Mouse (Mus musculus): ENCODE results near the gene Cep170b. TPM values are rescaled to one million over a fixed set of nuclear protein-coding genes. Genes with fewer than 3 reads are reported as not detected.

The Cep170b gene
- 9.5 and 9.6 TPM in 2 replicates for polyA plus RNA-seq (2014; fragmentation: Nextera tagmentation; extraction: Ambion mirVana)

DNA sequence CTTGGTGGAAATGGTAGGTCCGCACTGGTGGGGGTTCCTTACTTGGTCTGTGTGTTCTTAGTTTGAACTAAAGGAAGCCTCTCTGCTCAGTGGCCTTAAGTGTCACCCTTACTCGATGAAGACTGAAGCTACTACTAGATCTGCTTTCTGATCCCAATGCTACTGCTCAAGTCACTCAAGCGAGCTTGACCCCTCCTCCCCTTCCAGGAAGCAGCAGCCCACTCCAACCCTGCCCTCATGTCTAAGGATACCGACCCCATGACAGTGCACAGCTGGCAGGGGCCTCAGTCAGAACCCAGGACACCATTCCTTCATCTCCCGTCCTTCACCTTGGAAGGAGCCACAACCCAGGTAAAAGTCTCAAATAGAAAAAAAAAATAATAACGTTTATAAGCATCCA lies at the start of gene Cep170b:
Gene Cep170b, plus strand, starts transcription at position 240 of the 400 bp plus-strand sequence.
- Histone ChIP-seq H3K4me3 (ENCODE audit: low read depth, low read length) (peak within 1 kb of the TSS; percentile 64), H3K27ac (replicated peaks; ENCODE audit: low read depth, low read length) (no peak within 1 kb of the TSS), H3K36me3 (ENCODE audit: control insufficient read depth, insufficient read depth, low read length) (no peaks in the 10 kb centered on the region), H3K27me3 (ENCODE audit: control insufficient read depth, insufficient read depth, low read length) (peaks cover 6% of the 10 kb centered on the region; the same call in 1 of the 2 replicates), H3K9me3 (ENCODE audit: control insufficient read depth, low read length) (no peaks in the 10 kb centered on the region), H3K4me1 (ENCODE audit: control insufficient read depth, insufficient read depth, low read length) (peaks cover 7% of the 10 kb centered on the region; the same call in 1 of the 2 replicates), H3K9ac (ENCODE audit: low read length) (peak within 1 kb of the TSS; percentile 73; the same call in 1 of the 2 replicates), H3K4me2 (ENCODE audit: low read depth, severe bottlenecking) (peak within 1 kb of the TSS; percentile 92)
- DNase-seq (ENCODE audit: low spot score): no peak
- WGBS: 68% methylated on average over 6 of the region's 6 CpGs
- ATAC-seq (ENCODE audit: insufficient number of reproducible peaks, low FRiP score, low TSS enrichment, low read depth): no peak

DNA sequence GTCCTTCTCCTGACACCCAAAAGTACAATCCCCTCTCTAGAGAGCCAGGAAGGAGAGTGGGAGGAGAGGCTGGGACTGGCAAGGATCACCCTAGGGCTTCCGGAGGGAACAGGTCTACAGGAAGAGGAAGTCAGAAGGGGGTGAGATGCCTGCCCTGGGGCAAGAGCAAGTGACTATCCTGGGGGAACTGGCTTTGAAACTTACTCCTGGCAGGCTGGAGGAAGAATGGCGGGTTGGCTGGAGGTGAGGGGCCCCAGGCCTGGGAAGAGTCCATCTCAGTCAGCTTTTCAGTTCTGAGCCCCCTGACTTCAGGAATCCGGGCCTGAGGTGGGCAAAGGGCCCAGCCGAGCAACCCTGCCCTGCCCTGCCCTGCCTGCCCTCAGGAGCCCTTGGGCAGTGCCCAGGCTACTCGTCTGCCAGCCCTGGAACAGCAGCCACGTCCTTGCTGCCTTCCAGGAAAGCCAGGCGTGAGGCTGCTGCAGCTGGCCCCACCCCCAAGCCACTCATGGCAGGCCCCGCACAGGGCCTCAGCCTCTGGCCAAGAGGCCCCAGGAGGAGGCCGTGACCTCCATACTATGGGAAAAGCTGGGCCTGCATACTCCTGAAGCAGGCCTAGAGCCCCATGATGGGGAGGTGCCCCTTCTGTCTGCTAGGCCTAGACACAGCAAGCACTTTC lies 49.4 kb upstream of the Cep170b start:
- 0 out of 2 replicates have a peak overlapping the region, but pooled peaks have one; percentile 26 for H3K27ac ChIP-seq (replicated peaks; ENCODE audit: low read depth, low read length)
- DNase-seq (ENCODE audit: low spot score) (no peak), ATAC-seq (ENCODE audit: insufficient number of reproducible peaks, low FRiP score, low TSS enrichment, low read depth) (no peak)
- no peaks in the 10 kb centered on the region for H3K9me3 ChIP-seq (ENCODE audit: control insufficient read depth, low read length)
- H3K27me3 ChIP-seq (ENCODE audit: control insufficient read depth, insufficient read depth, low read length): no peaks in the 10 kb centered on the region
- H3K36me3 ChIP-seq (ENCODE audit: control insufficient read depth, insufficient read depth, low read length): peaks cover 24% of the 10 kb centered on the region
- H3K9ac ChIP-seq (ENCODE audit: low read length): 0 out of 2 replicates have a peak overlapping the region, but pooled peaks have one; percentile 8
- peaks cover 32% of the 10 kb centered on the region for H3K4me1 ChIP-seq (ENCODE audit: control insufficient read depth, insufficient read depth, low read length)
- 0 out of 2 replicates have a peak overlapping the region, but pooled peaks have one; percentile 1 for H3K4me3 ChIP-seq (ENCODE audit: low read depth, low read length)
- WGBS: 37% methylated on average over 7 of the region's 9 CpGs
- H3K4me2 ChIP-seq (ENCODE audit: low read depth, severe bottlenecking): no peak overlapping the region

DNA sequence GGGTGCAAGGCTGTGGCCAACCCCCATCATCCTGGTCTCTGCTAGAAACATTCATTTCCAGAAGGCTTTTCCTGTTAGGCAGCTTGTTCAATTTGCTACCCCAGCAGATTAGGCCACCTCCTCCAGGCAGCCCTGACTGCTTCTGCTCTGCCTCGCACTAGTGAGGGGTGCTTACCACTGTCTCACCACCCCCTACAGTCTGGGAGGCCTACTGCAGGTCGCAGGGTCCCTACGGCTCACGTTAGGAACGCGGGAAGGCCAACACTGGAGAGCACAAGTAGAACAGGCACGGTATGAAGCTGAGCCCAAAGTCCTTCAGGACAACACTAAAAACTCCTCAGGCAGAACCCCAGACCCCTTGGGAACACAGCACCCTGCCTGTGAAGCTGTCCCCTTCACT lies 48.4 kb upstream of the Cep170b start:
- Histone ChIP-seq H3K27ac (replicated peaks; ENCODE audit: low read depth, low read length) (no peak overlapping the region), H3K9me3 (ENCODE audit: control insufficient read depth, low read length) (no peaks in the 10 kb centered on the region), H3K9ac (ENCODE audit: low read length) (no peak overlapping the region), H3K4me2 (ENCODE audit: low read depth, severe bottlenecking) (peak overlapping the region; percentile 88; the same call in 1 of the 2 replicates), H3K36me3 (ENCODE audit: control insufficient read depth, insufficient read depth, low read length) (peaks cover 23% of the 10 kb centered on the region), H3K4me1 (ENCODE audit: control insufficient read depth, insufficient read depth, low read length) (peaks cover 32% of the 10 kb centered on the region), H3K27me3 (ENCODE audit: control insufficient read depth, insufficient read depth, low read length) (no peaks in the 10 kb centered on the region), H3K4me3 (ENCODE audit: low read depth, low read length) (peak overlapping the region; percentile 10; the same call in 1 of the 2 replicates)
- ATAC-seq (ENCODE audit: insufficient number of reproducible peaks, low FRiP score, low TSS enrichment, low read depth) (no peak), DNase-seq (ENCODE audit: low spot score) (no peak)
- WGBS: 74% methylated on average over 7 of the region's 7 CpGs

DNA sequence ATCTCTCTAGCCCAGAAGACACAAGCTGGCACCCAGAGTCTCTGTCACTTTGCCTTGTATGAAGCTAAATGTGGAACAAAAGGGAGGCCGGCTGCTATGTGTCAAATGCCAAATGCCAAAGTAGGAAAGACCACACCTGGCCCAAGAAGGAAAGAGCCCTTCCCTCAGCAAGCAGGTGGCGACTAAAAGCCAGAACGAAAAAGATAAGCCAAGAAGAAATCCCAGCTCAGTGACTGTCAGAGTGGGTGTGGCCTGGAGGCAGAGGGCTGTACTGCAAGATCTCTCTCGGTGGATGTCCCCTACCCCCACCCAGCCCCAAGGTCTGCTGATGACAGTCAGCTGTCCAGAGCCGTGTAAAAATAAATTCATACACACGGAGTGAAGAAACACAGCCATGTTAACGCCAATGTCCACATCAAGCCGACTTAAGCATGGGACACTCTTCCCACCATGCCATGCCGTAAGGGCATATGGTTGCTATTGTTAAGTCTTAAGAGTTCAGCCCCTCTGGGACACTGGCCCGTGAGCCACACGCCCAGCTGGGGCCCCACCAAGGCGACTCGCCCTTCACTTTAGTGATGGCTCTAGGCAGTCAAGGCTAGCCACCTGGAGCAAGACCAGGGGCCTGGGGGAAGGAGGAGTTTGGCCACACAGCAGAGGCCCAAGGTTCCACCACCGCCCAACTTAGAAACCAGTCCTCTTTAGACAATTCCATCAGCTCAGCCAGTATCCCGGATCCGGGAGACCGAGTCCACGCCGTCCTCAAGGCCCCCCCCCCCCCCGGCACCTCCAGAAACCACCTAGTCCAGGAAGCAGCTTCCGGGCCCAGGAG lies 47.3 kb upstream of the Cep170b start:
- Histone ChIP-seq H3K27me3 (ENCODE audit: control insufficient read depth, insufficient read depth, low read length) (peaks cover 10% of the 10 kb centered on the region), H3K4me3 (ENCODE audit: low read depth, low read length) (peak overlapping the region; percentile 92), H3K9me3 (ENCODE audit: control insufficient read depth, low read length) (no peaks in the 10 kb centered on the region), H3K4me2 (ENCODE audit: low read depth, severe bottlenecking) (peak overlapping the region; percentile 88), H3K4me1 (ENCODE audit: control insufficient read depth, insufficient read depth, low read length) (peaks cover 32% of the 10 kb centered on the region), H3K9ac (ENCODE audit: low read length) (peak overlapping the region; percentile 99), H3K36me3 (ENCODE audit: control insufficient read depth, insufficient read depth, low read length) (peaks cover 18% of the 10 kb centered on the region), H3K27ac (replicated peaks; ENCODE audit: low read depth, low read length) (peak overlapping the region; percentile 85)
- 13% methylated on average over 21 of the region's 21 CpGs for WGBS
- peak; percentile 7; the same call in 1 of the 2 replicates for ATAC-seq (ENCODE audit: insufficient number of reproducible peaks, low FRiP score, low TSS enrichment, low read depth)
- peak; percentile 52 for DNase-seq (ENCODE audit: low spot score)

DNA sequence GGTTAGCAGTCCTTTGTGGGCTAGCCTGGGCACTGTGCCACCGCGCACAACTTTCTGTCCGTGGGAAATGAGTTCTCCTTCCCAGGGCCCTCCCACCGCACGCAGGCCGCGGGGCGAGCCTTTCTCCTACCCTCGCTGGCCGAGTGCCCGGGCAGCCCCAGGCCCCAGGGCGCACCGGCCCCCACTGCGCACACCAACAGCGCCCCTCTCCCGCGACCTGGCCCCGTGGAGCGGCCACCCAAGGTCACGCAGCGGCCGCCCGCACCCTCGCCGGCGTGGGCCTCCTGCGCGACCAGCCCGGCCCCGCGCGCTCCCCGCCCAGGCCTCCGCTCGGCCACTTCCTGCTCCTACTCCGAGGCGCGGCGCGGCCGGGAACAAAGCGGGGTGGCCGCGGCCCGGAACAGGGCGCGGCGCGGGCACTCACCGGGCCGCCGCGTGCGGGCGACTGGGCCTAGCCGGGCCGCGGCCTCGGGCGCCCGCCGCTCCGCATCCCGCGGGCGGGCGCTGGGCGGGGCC lies 46.6 kb upstream of the Cep170b start:
- H3K4me3 ChIP-seq (ENCODE audit: low read depth, low read length): peak overlapping the region; percentile 92
- H3K9ac ChIP-seq (ENCODE audit: low read length): peak overlapping the region; percentile 99
- WGBS: under 1% methylated on average over 68 of the region's 68 CpGs
- H3K36me3 ChIP-seq (ENCODE audit: control insufficient read depth, insufficient read depth, low read length): peaks cover 14% of the 10 kb centered on the region
- peak overlapping the region; percentile 85 for H3K27ac ChIP-seq (replicated peaks; ENCODE audit: low read depth, low read length)
- peak overlapping the region; percentile 88 for H3K4me2 ChIP-seq (ENCODE audit: low read depth, severe bottlenecking)
- no peaks in the 10 kb centered on the region for H3K9me3 ChIP-seq (ENCODE audit: control insufficient read depth, low read length)
- ATAC-seq (ENCODE audit: insufficient number of reproducible peaks, low FRiP score, low TSS enrichment, low read depth): 0 out of 2 replicates have a peak, but pooled peaks have one; percentile 18
- peaks cover 11% of the 10 kb centered on the region for H3K27me3 ChIP-seq (ENCODE audit: control insufficient read depth, insufficient read depth, low read length)
- peaks cover 32% of the 10 kb centered on the region for H3K4me1 ChIP-seq (ENCODE audit: control insufficient read depth, insufficient read depth, low read length)
- DNase-seq (ENCODE audit: low spot score): peak; percentile 60

DNA sequence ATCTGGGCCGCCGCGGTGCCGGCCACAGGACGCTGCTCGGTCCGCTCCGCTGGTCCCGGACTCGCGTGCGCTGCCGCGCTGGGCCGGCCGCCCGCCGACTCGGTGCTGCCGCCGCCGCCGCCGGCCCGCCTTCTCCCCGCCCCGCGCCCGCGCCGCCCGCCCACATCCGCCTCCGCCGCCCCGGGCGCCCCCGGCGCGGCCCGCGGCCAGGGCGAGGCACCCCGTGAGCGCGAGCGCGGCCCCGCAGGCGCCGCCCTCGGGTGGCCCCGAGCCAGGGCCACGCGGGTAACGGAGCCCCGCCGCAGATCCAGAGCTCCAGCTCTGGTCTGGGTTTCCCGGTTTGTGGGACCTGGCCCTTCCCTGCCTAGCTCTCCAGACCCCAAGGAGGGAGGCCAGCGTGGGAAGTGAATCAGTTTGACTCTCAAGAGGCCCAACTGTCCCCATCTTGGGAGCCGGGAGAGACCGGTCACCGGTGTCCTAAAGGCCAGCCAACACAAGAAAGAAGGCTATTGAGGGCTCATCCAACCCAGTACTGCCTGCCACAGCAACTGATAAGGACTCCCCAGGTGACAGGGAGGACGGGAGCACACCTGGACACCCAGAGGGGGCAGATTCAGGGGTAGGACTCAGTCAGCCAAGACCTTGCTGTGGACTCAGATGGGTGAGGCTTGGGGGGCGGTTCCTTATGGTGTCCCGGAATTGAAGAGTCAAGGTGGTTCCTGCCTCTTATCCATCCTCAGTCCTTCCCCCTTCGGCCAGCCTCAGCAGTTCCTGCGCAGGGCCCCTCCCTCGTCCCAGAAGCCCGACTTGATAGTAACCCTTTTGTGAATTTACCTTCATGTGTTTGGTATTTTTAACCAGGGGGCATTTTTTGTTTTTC lies 45.9 kb upstream of the Cep170b start, which contains the start of gene Akt1:
Gene Akt1, minus strand, starts transcription at position 753 of the 880 bp plus-strand sequence.
- Histone ChIP-seq H3K4me3 (ENCODE audit: low read depth, low read length) (peak within 1 kb of the TSS; percentile 92), H3K36me3 (ENCODE audit: control insufficient read depth, insufficient read depth, low read length) (peaks cover 10% of the 10 kb centered on the region), H3K9me3 (ENCODE audit: control insufficient read depth, low read length) (no peaks in the 10 kb centered on the region), H3K9ac (ENCODE audit: low read length) (peak within 1 kb of the TSS; percentile 99), H3K4me1 (ENCODE audit: control insufficient read depth, insufficient read depth, low read length) (peaks cover 34% of the 10 kb centered on the region), H3K27ac (replicated peaks; ENCODE audit: low read depth, low read length) (peak within 1 kb of the TSS; percentile 85), H3K4me2 (ENCODE audit: low read depth, severe bottlenecking) (peak within 1 kb of the TSS; percentile 88), H3K27me3 (ENCODE audit: control insufficient read depth, insufficient read depth, low read length) (peaks cover 17% of the 10 kb centered on the region)
- DNase-seq (ENCODE audit: low spot score): peak; percentile 71
- 0 out of 2 replicates have a peak, but pooled peaks have one; percentile 8 for ATAC-seq (ENCODE audit: insufficient number of reproducible peaks, low FRiP score, low TSS enrichment, low read depth)
- under 1% methylated on average over 50 of the region's 70 CpGs for WGBS

DNA sequence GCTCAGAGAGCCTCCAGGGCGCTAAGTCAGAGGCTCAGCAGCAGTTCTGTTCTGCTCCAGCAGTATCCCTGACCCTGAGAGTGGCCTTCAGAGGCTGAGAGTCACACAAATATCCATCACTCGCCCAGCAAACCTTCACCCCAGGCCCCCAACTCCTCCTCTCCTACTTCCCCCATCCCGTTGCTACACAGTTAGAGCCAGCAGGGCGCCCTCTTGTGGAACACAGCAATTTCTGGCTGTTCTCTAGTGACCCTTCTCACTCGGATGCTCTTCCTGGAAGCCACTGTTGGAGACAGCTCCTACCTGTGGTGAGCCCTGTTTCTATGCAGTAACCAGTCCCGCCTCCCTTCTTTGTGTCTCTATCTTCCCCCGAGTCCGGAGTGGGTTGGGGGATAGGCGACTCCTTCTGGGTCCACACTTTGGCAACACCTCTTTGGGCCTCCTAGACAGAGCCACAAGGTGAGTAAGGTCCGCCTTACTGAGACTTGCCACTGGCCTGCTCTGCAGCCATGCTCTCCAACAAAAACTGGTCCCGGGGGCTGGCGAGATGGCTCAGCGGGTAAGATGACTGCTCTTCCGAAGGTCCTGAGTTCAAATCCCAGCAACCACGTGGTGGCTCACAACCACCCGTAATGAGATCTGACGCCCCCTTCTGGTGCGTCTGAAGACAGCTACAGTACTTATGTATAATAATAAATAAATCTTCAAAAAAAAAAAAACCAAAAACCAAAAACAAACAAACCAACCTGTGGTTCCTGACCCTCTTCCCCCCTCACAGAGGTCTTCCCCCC lies 44.8 kb upstream of the Cep170b start:
- Histone ChIP-seq H3K4me1 (ENCODE audit: control insufficient read depth, insufficient read depth, low read length) (peaks cover 36% of the 10 kb centered on the region), H3K4me2 (ENCODE audit: low read depth, severe bottlenecking) (peak overlapping the region; percentile 88), H3K27ac (replicated peaks; ENCODE audit: low read depth, low read length) (peak overlapping the region; percentile 85), H3K36me3 (ENCODE audit: control insufficient read depth, insufficient read depth, low read length) (peaks cover 2% of the 10 kb centered on the region; the same call in 1 of the 2 replicates), H3K9ac (ENCODE audit: low read length) (peak overlapping the region; percentile 99; the same call in 1 of the 2 replicates), H3K27me3 (ENCODE audit: control insufficient read depth, insufficient read depth, low read length) (peaks cover 28% of the 10 kb centered on the region), H3K9me3 (ENCODE audit: control insufficient read depth, low read length) (no peaks in the 10 kb centered on the region), H3K4me3 (ENCODE audit: low read depth, low read length) (peak overlapping the region; percentile 92)
- DNase-seq (ENCODE audit: low spot score) (peak; percentile 89), ATAC-seq (ENCODE audit: insufficient number of reproducible peaks, low FRiP score, low TSS enrichment, low read depth) (0 out of 2 replicates have a peak, but pooled peaks have one; percentile 3)
- WGBS: 15% methylated on average over 18 of the region's 18 CpGs
